Mouse (Mus musculus) kidney, postnatal 25 days (tissue): ENCODE measurements around the gene Gm21093.
"Not testable (repeated sequence)": the region's sequence is repeated elsewhere in the genome, so short reads cannot be mapped to it uniquely, and the experiment has no call there.

Source experiments
- DNase-seq, 2 experiments: peaks; one replicate each; pipeline ENCODE4 v3.0.0; 2021; ENCODE audit warnings: mixed read lengths in 2 of 2

Gm21093 gene

DNA sequence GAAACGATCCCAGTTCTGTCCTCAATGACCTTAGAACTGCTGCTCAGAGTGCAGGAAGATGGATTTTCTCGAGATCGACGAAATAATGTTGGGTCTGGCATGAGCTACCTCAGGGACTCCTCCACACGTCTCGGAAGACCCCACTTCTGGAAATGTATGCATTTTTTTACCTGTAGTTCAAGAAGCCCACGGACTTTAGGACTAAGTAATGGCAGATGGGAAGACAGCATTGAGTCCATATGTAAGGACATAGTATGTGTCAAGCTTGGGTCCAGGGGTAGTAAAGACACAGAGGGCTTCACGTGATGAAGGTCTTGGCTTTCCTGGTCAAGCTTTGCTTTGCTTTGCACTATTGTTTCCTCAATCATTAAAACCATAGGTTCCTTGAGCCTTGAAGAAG, at the start of gene Gm21093:
Gene Gm21093 (minus strand): TSS at position 101 of the 400 bp plus-strand sequence.
- not testable (repeated sequence) for DNase-seq
